Mouse (Mus musculus) myocyte (in vitro differentiated cells): ENCODE results near the gene Plcb1. TPM values are rescaled to one million over a fixed set of nuclear protein-coding genes. Genes with fewer than 3 reads are reported as not detected.

Experiments
- H3K27me3 ChIP-seq: one replicate; pipeline ENCODE4 v1.6.1; 2011; ENCODE audit not compliant: control insufficient read depth, insufficient read depth, insufficient read length
- H3K36me3 ChIP-seq: one replicate; pipeline ENCODE4 v1.6.1; 2011; ENCODE audit not compliant: control insufficient read depth, insufficient read depth
- H3K4me2 ChIP-seq: one replicate; pipeline ENCODE4 v1.6.1; 2011; ENCODE audit warnings: low read depth, control low read depth
- H3K4me3 ChIP-seq: one replicate; pipeline ENCODE4 v1.5.1; 2011; ENCODE audit warnings: mild to moderate bottlenecking, control low read depth, moderate library complexity
- H3K79me2 ChIP-seq: one replicate; pipeline ENCODE4 v1.6.1; 2011; ENCODE audit not compliant: control insufficient read depth, insufficient read depth
- H3ac ChIP-seq: one replicate; pipeline ENCODE4 v1.6.1; 2011; ENCODE audit not compliant: control insufficient read depth, insufficient read length
- CEBPB ChIP-seq: IDR thresholded peaks from 2 replicates; pipeline ENCODE4 v1.6.1; 2011; ENCODE audit warnings: mild to moderate bottlenecking, moderate library complexity; ENCODE audit not compliant: poor library complexity, insufficient read depth, severe bottlenecking
- E2F4 ChIP-seq: IDR thresholded peaks from one replicate; pipeline ENCODE4 v1.6.1; 2011; ENCODE audit warnings: mild to moderate bottlenecking, control low read depth, moderate library complexity; ENCODE audit not compliant: insufficient read depth
- MAX ChIP-seq: IDR thresholded peaks from one replicate; pipeline ENCODE4 v1.6.1; 2011; ENCODE audit warnings: low read depth, mild to moderate bottlenecking, control low read depth
- MYOD1 ChIP-seq, 3 experiments: IDR thresholded peaks; one replicate each; pipeline ENCODE4 v1.6.1; 2011; ENCODE audit warnings: control low read depth in 2 of 3, low read depth in 2 of 3, mild to moderate bottlenecking in 2 of 3, moderate library complexity in 1 of 3; ENCODE audit not compliant: insufficient read length in 2 of 3, control insufficient read depth in 1 of 3
- MYOG ChIP-seq, 3 experiments: IDR thresholded peaks; one replicate each; pipeline ENCODE4 v1.6.1; 2011; ENCODE audit warnings: control low read depth in 2 of 3, low read depth in 2 of 3, mild to moderate bottlenecking in 2 of 3; ENCODE audit not compliant: insufficient read length in 2 of 3, control insufficient read depth in 1 of 3, insufficient read depth in 1 of 3
- POLR2A ChIP-seq: IDR thresholded peaks from one replicate; pipeline ENCODE4 v1.6.1; 2011; ENCODE audit warnings: low read depth, mild to moderate bottlenecking, control low read depth, moderate library complexity; ENCODE audit not compliant: insufficient read length
- POLR2AphosphoS2 ChIP-seq: IDR thresholded peaks from one replicate; pipeline ENCODE4 v1.6.1; 2011; ENCODE audit warnings: low read depth, control low read depth; ENCODE audit not compliant: insufficient read length
- REST ChIP-seq: IDR thresholded peaks from one replicate; pipeline ENCODE4 v1.6.1; 2011; ENCODE audit warnings: mild to moderate bottlenecking, control low read depth, moderate library complexity; ENCODE audit not compliant: insufficient read depth, insufficient read length
- SRF ChIP-seq: IDR thresholded peaks from one replicate; pipeline ENCODE4 v1.6.1; 2011; ENCODE audit warnings: low read depth; ENCODE audit not compliant: control insufficient read depth, insufficient read length
- TCF12 ChIP-seq: IDR thresholded peaks from one replicate; pipeline ENCODE4 v1.6.1; 2011; ENCODE audit warnings: mild to moderate bottlenecking, control low read depth; ENCODE audit not compliant: poor library complexity, insufficient read depth, severe bottlenecking
- TCF3 ChIP-seq: IDR thresholded peaks from one replicate; pipeline ENCODE4 v1.6.1; 2011; ENCODE audit warnings: low read depth, control low read depth; ENCODE audit not compliant: insufficient read length
- USF1 ChIP-seq: IDR thresholded peaks from one replicate; pipeline ENCODE4 v1.6.1; 2011; ENCODE audit warnings: low read depth, mild to moderate bottlenecking, control low read depth, moderate library complexity
- polyA plus RNA-seq: library from polyadenylated mRNA; unstranded; fragments of >200 nt; fragmentation: generic; extraction: Trizol; gene quantifications from one replicate; pipeline ENCODE4 v1.2.1, GENCODE M21; 2012; ENCODE audit warnings: missing spikeins

Gene Plcb1
- polyA plus RNA-seq, 1 experiment = 0.76 TPM

GRCm38 (mm10) chr2:135165512-135165911, 379.6 kb downstream of the Plcb1 start:
- Histone ChIP-seq H3K4me2 (no peak overlapping the region), H3K4me3 (no peak overlapping the region), H3K27me3 (no peaks in the 10 kb centered on the region), H3K36me3 (no peaks in the 10 kb centered on the region), H3K79me2 (no peaks in the 10 kb centered on the region), H3ac (no peak overlapping the region)
- TF ChIP-seq SRF = no peak
- TF ChIP-seq E2F4 = no peak
- no peak for TF ChIP-seq MYOG (IDR thresholded peaks at IDR 0.05; ENCODE audit: control insufficient read depth in 1 of 3, insufficient read depth in 1 of 3, insufficient read length in 2 of 3, low read depth in 2 of 3)
- no peak for TF ChIP-seq MAX
- no peak for TF ChIP-seq USF1
- no peak for TF ChIP-seq TCF12
- no peak for TF ChIP-seq REST
- no peak for TF ChIP-seq POLR2AphosphoS2
- no peak for TF ChIP-seq CEBPB
- TF ChIP-seq POLR2A = no peak
- no peak for TF ChIP-seq TCF3
- no peak for TF ChIP-seq MYOD1 (IDR thresholded peaks at IDR 0.05; ENCODE audit: control insufficient read depth in 1 of 3, insufficient read length in 2 of 3, low read depth in 2 of 3)

DNA sequence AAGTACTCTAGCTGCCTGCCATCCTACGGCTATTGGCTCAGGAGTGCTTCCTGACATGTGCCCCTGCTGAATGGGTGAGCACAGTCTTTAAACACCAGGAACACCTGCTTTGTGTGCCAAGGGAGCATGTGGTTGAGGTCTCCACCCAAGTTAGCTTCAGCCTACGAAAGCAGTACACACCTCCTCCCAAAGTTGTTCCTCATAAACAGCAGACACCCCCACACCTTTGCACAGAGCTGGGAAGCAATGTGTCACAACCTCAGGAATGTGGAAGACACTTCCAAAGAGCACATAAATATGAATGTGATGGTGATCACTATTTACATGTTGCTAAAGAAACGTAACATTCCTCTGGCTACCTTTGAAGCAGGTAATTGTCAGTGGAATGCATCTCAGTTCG, 389.7 kb downstream of the Plcb1 start:
- no peak for TF ChIP-seq MAX
- TF ChIP-seq POLR2AphosphoS2 = no peak
- Histone ChIP-seq H3K36me3 (no peaks in the 10 kb centered on the region), H3K4me2 (no peak overlapping the region), H3K79me2 (no peaks in the 10 kb centered on the region), H3K27me3 (no peaks in the 10 kb centered on the region), H3ac (no peak overlapping the region), H3K4me3 (no peak overlapping the region)

DNA sequence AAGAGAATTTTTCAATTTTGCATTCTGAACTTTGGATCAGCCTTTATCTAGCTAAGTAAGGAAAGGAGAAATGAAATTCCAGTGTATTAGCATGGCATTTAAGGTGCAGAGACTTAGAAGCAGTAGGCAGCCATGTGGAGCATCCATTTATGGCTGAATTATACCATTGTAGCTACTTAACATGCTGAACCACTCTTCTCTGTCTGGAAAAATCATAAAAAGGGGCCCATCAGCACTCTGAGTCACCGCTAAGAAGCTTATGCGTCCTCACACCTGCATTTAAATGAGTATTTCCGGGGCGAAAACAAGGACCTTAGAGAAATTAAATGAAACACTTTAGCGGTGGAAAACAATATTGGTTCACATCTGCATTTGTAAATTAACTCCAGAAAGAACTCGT, 401.8 kb downstream of the Plcb1 start:
- no peaks in the 10 kb centered on the region for H3K36me3 ChIP-seq
- H3K27me3 ChIP-seq = no peaks in the 10 kb centered on the region
- no peaks in the 10 kb centered on the region for H3K79me2 ChIP-seq
- no peak for TF ChIP-seq MYOG (IDR thresholded peaks at IDR 0.05; ENCODE audit: control insufficient read depth in 1 of 3, insufficient read depth in 1 of 3, insufficient read length in 2 of 3, low read depth in 2 of 3)
- TF ChIP-seq SRF = no peak
- no peak for TF ChIP-seq TCF12
- no peak for TF ChIP-seq CEBPB
- TF ChIP-seq REST = no peak
- TF ChIP-seq MYOD1 (IDR thresholded peaks at IDR 0.05; ENCODE audit: control insufficient read depth in 1 of 3, insufficient read length in 2 of 3, low read depth in 2 of 3) = no peak
- TF ChIP-seq USF1 = no peak
- TF ChIP-seq E2F4 = no peak
- no peak for TF ChIP-seq POLR2A
- no peak for TF ChIP-seq MAX
- no peak for TF ChIP-seq POLR2AphosphoS2
- TF ChIP-seq TCF3 = no peak
- H3ac ChIP-seq = no peak overlapping the region
- H3K4me2 ChIP-seq = no peak overlapping the region
- H3K4me3 ChIP-seq = no peak overlapping the region

GRCm38 (mm10) chr2:135200830-135201229, 415.0 kb downstream of the Plcb1 start:
- no peak overlapping the region for H3K4me3 ChIP-seq

GRCm38 (mm10) chr2:135202390-135202789, 416.5 kb downstream of the Plcb1 start:
- Histone ChIP-seq H3K36me3 (no peaks in the 10 kb centered on the region), H3K79me2 (no peaks in the 10 kb centered on the region), H3K27me3 (no peaks in the 10 kb centered on the region), H3K4me3 (no peak overlapping the region), H3K4me2 (no peak overlapping the region), H3ac (no peak overlapping the region)
- TF ChIP-seq TCF12 (no peak), MYOD1 (IDR thresholded peaks at IDR 0.05; ENCODE audit: control insufficient read depth in 1 of 3, insufficient read length in 2 of 3, low read depth in 2 of 3) (no peak), TCF3 (no peak), REST (no peak), CEBPB (no peak), POLR2A (no peak), USF1 (no peak), E2F4 (no peak), POLR2AphosphoS2 (no peak), MAX (no peak), MYOG (IDR thresholded peaks at IDR 0.05; ENCODE audit: control insufficient read depth in 1 of 3, insufficient read depth in 1 of 3, insufficient read length in 2 of 3, low read depth in 2 of 3) (no peak)

More at GRCm38 (mm10) chr2:135200830-135201229, 415.0 kb downstream of the Plcb1 start:
- Histone ChIP-seq H3K36me3 (no peaks in the 10 kb centered on the region), H3ac (no peak overlapping the region), H3K27me3 (no peaks in the 10 kb centered on the region), H3K79me2 (no peaks in the 10 kb centered on the region), H3K4me2 (no peak overlapping the region)
- TF ChIP-seq USF1 (no peak), TCF12 (no peak), MYOG (IDR thresholded peaks at IDR 0.05; ENCODE audit: control insufficient read depth in 1 of 3, insufficient read depth in 1 of 3, insufficient read length in 2 of 3, low read depth in 2 of 3) (no peak), REST (no peak), SRF (no peak), POLR2A (no peak), CEBPB (no peak), POLR2AphosphoS2 (no peak), TCF3 (no peak), E2F4 (no peak), MAX (no peak), MYOD1 (IDR thresholded peaks at IDR 0.05; ENCODE audit: control insufficient read depth in 1 of 3, insufficient read length in 2 of 3, low read depth in 2 of 3) (no peak)
